Mouse (Mus musculus) forebrain, embryonic 11.5 days (tissue): ENCODE results near the gene Trem3. TPM values are rescaled to one million over a fixed set of nuclear protein-coding genes. Genes with fewer than 3 reads are reported as not detected.

Experiments used
- ATAC-seq: fragments of 200-750 bp; cut with Nextera tagmentation; replicated peaks from 2 replicates; pipeline ENCODE4 v1.8.0; 2017; ENCODE audit warnings: moderate TSS enrichment; ENCODE audit not compliant: low FRiP score
- DNase-seq: peaks from one replicate; pipeline ENCODE4 v3.0.0-alpha.2; 2017; ENCODE audit warnings: low spot score
- H3K27ac ChIP-seq: fragments of 300-500 bp; sonication (generic); 2 replicates; pipeline ENCODE4 v1.5.1; 2014; ENCODE audit warnings: low read depth, low read length
- H3K27me3 ChIP-seq: fragments of 300-500 bp; sonication (generic); 2 replicates; pipeline ENCODE4 v1.6.1; 2014; ENCODE audit warnings: mild to moderate bottlenecking, low read length, mixed read lengths; ENCODE audit not compliant: control insufficient read depth, insufficient read depth
- H3K36me3 ChIP-seq: fragments of 300-500 bp; sonication (generic); 2 replicates; pipeline ENCODE4 v1.6.1; 2014; ENCODE audit warnings: mild to moderate bottlenecking, low read length, moderate library complexity, mixed read lengths; ENCODE audit not compliant: control insufficient read depth, insufficient read depth
- H3K4me1 ChIP-seq: fragments of 300-500 bp; sonication (generic); replicated peaks from 2 replicates; pipeline ENCODE4 v1.6.1; 2014; ENCODE audit warnings: low read length, mixed read lengths; ENCODE audit not compliant: control insufficient read depth, insufficient read depth
- H3K4me2 ChIP-seq: fragments of 300-500 bp; sonication (generic); 2 replicates; pipeline ENCODE4 v1.6.1; 2014; ENCODE audit warnings: low read depth, mild to moderate bottlenecking, low read length, moderate library complexity, mixed read lengths; ENCODE audit not compliant: severe bottlenecking
- H3K4me3 ChIP-seq: fragments of 300-500 bp; sonication (generic); 2 replicates; pipeline ENCODE4 v1.5.1; 2014; ENCODE audit warnings: low read depth, low read length
- H3K9ac ChIP-seq: fragments of 300-500 bp; sonication (generic); 2 replicates; pipeline ENCODE4 v1.6.1; 2014; ENCODE audit warnings: low read length
- H3K9me3 ChIP-seq: fragments of 300-500 bp; sonication (generic); 2 replicates; pipeline ENCODE4 v1.6.1; 2016; ENCODE audit warnings: low read length, mixed read lengths; ENCODE audit not compliant: control insufficient read depth
- WGBS: fragments of 180-500 bp; shearing (Covaris S2); extraction: QIAGEN DNeasy Blood & Tissue Kit; methylation state at CpG from one replicate; pipeline ENCODE4 v1.1.7; 2014; 5-methylcytosine and 5-hydroxymethylcytosine counted together
- polyA plus RNA-seq: library from polyadenylated mRNA; unstranded; fragments of >200 nt; fragmentation: Nextera tagmentation; extraction: Ambion mirVana; gene quantifications from 2 replicates; pipeline ENCODE4 v1.2.1, GENCODE M21; 2014

The Trem3 gene
- polyA plus RNA-seq, 1 experiment from 2014 or later: not detected

GRCm38 (mm10) chr17:48266138-48266537, 18.6 kb downstream of the Trem3 start:
- Histone ChIP-seq H3K27me3 (no peaks in the 10 kb centered on the region; the same call in 1 of the 2 replicates), H3K4me1 (0 out of 2 replicates have a peak, but pooled peaks cover 3% of the 10 kb centered on the region), H3K27ac (peak overlapping the region; percentile 68), H3K9ac (no peak overlapping the region), H3K4me3 (no peak overlapping the region), H3K9me3 (no peaks in the 10 kb centered on the region), H3K4me2 (no peak overlapping the region), H3K36me3 (no peaks in the 10 kb centered on the region)
- ATAC-seq: peak; percentile 61; the same call in 1 of the 2 replicates
- 7% methylated on average over 2 of the region's 2 CpGs for WGBS
- DNase-seq: no peak

DNA sequence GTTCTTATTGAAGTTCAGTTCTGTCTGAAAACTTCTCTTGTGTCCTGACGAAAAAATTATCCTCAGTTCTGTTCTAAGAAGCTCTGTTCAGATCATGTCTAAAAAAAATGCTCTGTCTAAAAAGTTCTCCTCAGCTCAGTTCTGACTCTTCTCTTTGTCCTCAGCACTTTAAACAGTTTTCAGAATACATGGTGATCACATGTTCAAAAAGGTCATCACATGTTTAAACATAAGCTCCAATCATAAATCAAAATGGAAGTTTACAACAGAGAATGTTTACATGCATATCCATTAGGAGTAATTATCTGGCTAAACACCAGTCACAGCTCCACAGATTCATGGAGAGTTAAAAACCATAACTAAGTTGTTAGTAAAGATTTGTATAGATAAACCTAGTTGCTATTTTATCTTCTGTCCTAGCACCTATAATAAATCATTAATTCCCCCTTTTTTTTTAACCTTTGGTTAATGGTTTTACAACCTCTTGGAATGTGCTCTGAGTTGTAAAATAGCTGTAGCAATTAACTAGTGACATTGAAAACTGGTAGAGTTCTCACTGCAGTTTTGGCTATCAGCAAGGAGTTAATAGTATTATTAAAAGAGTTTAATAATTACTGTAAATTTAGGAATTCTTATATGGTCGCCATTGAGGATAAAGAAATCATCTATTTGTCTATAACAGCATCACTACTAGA, 19.2 kb downstream of the Trem3 start:
- no peak for ATAC-seq
- 0 out of 2 replicates have a peak, but pooled peaks cover 3% of the 10 kb centered on the region for H3K4me1 ChIP-seq
- H3K27ac ChIP-seq: peak overlapping the region; percentile 68
- no peak for DNase-seq
- H3K4me2 ChIP-seq: no peak overlapping the region
- no peaks in the 10 kb centered on the region for H3K9me3 ChIP-seq
- no peak overlapping the region for H3K4me3 ChIP-seq
- 34% methylated on average over 2 of the region's 2 CpGs for whole genome bisulfite sequencing
- no peaks in the 10 kb centered on the region for H3K36me3 ChIP-seq
- no peak overlapping the region for H3K9ac ChIP-seq
- H3K27me3 ChIP-seq: no peaks in the 10 kb centered on the region; the same call in 1 of the 2 replicates

GRCm38 (mm10) chr17:48267591-48267990, 20.0 kb downstream of the Trem3 start:
- Histone ChIP-seq H3K9me3 (no peaks in the 10 kb centered on the region), H3K36me3 (no peaks in the 10 kb centered on the region), H3K9ac (no peak overlapping the region), H3K4me2 (no peak overlapping the region), H3K27me3 (no peaks in the 10 kb centered on the region; the same call in 1 of the 2 replicates), H3K4me1 (0 out of 2 replicates have a peak, but pooled peaks cover 3% of the 10 kb centered on the region), H3K27ac (no peak overlapping the region), H3K4me3 (no peak overlapping the region)
- no peak for DNase-seq
- WGBS: 90% methylated on average over 1 of the region's 1 CpGs
- no peak for ATAC-seq

- Histone ChIP-seq H3K9me3 (no peaks in the 10 kb centered on the region), H3K36me3 (no peaks in the 10 kb centered on the region), H3K4me3 (no peak overlapping the region), H3K4me1 (0 out of 2 replicates have a peak, but pooled peaks cover 3% of the 10 kb centered on the region), H3K27me3 (no peaks in the 10 kb centered on the region; the same call in 1 of the 2 replicates), H3K4me2 (no peak overlapping the region), H3K27ac (no peak overlapping the region), H3K9ac (no peak overlapping the region)
- DNase-seq (no peak), ATAC-seq (no peak)
Observed at GRCm38 (mm10) chr17:48268276-48268675, 20.7 kb downstream of the Trem3 start.

GRCm38 (mm10) chr17:48269833-48270232, 22.3 kb downstream of the Trem3 start:
- Histone ChIP-seq H3K27ac (no peak overlapping the region), H3K4me1 (0 out of 2 replicates have a peak, but pooled peaks cover 3% of the 10 kb centered on the region), H3K4me2 (no peak overlapping the region), H3K27me3 (no peaks in the 10 kb centered on the region; the same call in 1 of the 2 replicates), H3K36me3 (no peaks in the 10 kb centered on the region), H3K9me3 (no peaks in the 10 kb centered on the region), H3K9ac (no peak overlapping the region), H3K4me3 (no peak overlapping the region)
- ATAC-seq (no peak), DNase-seq (no peak)
- 78% methylated on average over 4 of the region's 4 CpGs for WGBS

DNA sequence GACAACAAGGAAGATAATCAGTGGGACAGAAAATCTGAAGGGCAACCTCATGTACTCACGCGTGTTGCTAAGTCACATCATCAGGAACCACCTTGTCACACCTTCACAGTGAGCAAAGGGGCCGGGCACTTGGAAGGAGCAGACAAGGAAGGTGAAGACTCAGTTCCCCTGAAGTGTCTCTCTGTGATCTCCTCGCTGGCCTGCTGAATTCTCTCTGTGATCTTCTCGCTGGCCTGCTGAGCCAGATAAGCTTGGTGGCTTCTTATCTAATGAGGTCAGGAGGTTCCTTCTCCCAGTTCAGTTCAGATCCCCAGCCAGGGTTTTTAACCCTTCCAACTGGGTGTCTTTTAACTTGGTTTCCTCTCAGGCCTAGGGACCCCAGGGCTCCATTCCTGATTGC, 24.6 kb downstream of the Trem3 start:
- no peak overlapping the region for H3K4me3 ChIP-seq
- H3K4me1 ChIP-seq: no peaks in the 10 kb centered on the region
- H3K27ac ChIP-seq: no peak overlapping the region
- H3K27me3 ChIP-seq: no peaks in the 10 kb centered on the region; the same call in 1 of the 2 replicates
- no peak for DNase-seq
- no peaks in the 10 kb centered on the region for H3K9me3 ChIP-seq
- no peak overlapping the region for H3K4me2 ChIP-seq
- ATAC-seq: no peak
- H3K36me3 ChIP-seq: no peaks in the 10 kb centered on the region
- no peak overlapping the region for H3K9ac ChIP-seq
- 78% methylated on average over 5 of the region's 5 CpGs for WGBS

DNA sequence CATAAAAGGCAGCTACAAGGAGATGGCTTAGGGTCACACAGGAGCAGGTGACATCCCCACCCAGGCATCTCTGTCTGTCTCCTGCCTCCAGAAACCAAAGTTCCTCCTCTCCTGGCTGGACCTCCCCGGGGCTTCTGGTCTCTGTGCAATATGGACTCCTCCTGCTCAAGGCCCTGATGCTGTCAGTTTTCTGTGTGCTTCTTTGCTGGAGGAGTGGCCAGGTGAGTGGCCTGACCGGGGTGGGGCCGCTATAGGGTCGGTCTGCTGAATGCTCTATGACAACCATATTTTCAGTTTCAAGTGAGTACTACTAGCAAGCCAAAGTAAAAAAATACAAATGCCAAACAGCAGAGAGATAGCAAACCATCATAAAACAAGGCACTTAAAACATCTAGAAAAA, 25.0 kb downstream of the Trem3 start:
- Histone ChIP-seq H3K4me1 (no peaks in the 10 kb centered on the region), H3K36me3 (no peaks in the 10 kb centered on the region), H3K9me3 (no peaks in the 10 kb centered on the region), H3K9ac (no peak overlapping the region), H3K27ac (no peak overlapping the region), H3K4me3 (no peak overlapping the region), H3K27me3 (no peaks in the 10 kb centered on the region; the same call in 1 of the 2 replicates), H3K4me2 (no peak overlapping the region)
- WGBS: 91% methylated on average over 4 of the region's 4 CpGs
- no peak for DNase-seq
- no peak for ATAC-seq

GRCm38 (mm10) chr17:48274098-48274497, 26.5 kb downstream of the Trem3 start:
- Histone ChIP-seq H3K36me3 (no peaks in the 10 kb centered on the region), H3K4me2 (no peak overlapping the region), H3K4me3 (no peak overlapping the region), H3K9ac (no peak overlapping the region), H3K27ac (no peak overlapping the region), H3K4me1 (no peaks in the 10 kb centered on the region), H3K27me3 (no peaks in the 10 kb centered on the region), H3K9me3 (no peaks in the 10 kb centered on the region)
- 86% methylated on average over 4 of the region's 4 CpGs for WGBS
- ATAC-seq (no peak), DNase-seq (no peak)

GRCm38 (mm10) chr17:48274885-48275284, 27.3 kb downstream of the Trem3 start:
- H3K4me3 ChIP-seq: no peak overlapping the region
- H3K9me3 ChIP-seq: no peaks in the 10 kb centered on the region
- DNase-seq (peak; percentile 90), ATAC-seq (peak; percentile 63)
- H3K4me1 ChIP-seq: no peaks in the 10 kb centered on the region
- no peaks in the 10 kb centered on the region for H3K27me3 ChIP-seq
- no peak overlapping the region for H3K27ac ChIP-seq
- no peak overlapping the region for H3K9ac ChIP-seq
- WGBS: 29% methylated on average over 6 of the region's 6 CpGs
- H3K36me3 ChIP-seq: no peaks in the 10 kb centered on the region
- no peak overlapping the region for H3K4me2 ChIP-seq
